Comparison of ENCODE assay signal across 21 mouse cellular contexts in genomic region chr12:99859391-99860100, GRCm38 (mm10). TPM values are rescaled to one million over a fixed set of nuclear protein-coding genes. Genes with fewer than 3 reads are reported as not detected.
DNase-seq lines count a peak whose midpoint lies in the region; ATAC-seq and TF ChIP-seq lines count a peak whose summit lies in the region.
"Had no signal": no experiment of that assay in that cellular context is flagged by ENCODE, and none has a peak within 500 bp of the region (broad histone marks: within the 10 kb centered on the region; RNA-seq: fewer than 3 reads in every experiment).

No protein-coding gene starts in this region.

- no peaks in the 10 kb centered on the region for H3K36me3 ChIP-seq in forebrain, embryonic 14.5 days (ENCODE audit: control insufficient read depth, insufficient read depth, low read length)
- no peaks in the 10 kb centered on the region for H3K36me3 ChIP-seq in forebrain, postnatal 0 days (ENCODE audit: insufficient read depth)
- no peaks in the 10 kb centered on the region for H3K36me3 ChIP-seq in liver, adult 2 months (ENCODE audit: control insufficient read depth, insufficient read depth, low read length)
- no peaks in the 10 kb centered on the region for H3K36me3 ChIP-seq in hindbrain, embryonic 11.5 days (ENCODE audit: control insufficient read depth, insufficient read depth, low read length)
- H3K36me3 ChIP-seq: embryonic facial prominence, embryonic 12.5 days; forebrain, embryonic 12.5 days; heart, embryonic 10.5 days; hindbrain, embryonic 10.5 days; hindbrain, embryonic 15.5 days had no signal

- peak; percentile 51 for DNase-seq in forebrain, embryonic 14.5 days (ENCODE audit: low spot score)
- no peak for DNase-seq in forebrain, postnatal 0 days
- peak; percentile 64 for DNase-seq in liver, adult 2 months (ENCODE audit: extremely low read depth, low read depth, low spot score)
- no peak for DNase-seq in liver
- DNase-seq in retina, postnatal 1 day = peak; percentile 9
- no peak for DNase-seq in retina, embryonic 14.5 days (ENCODE audit: low spot score)
- DNase-seq in yolk sac, embryonic 10.5 days (ENCODE audit: low spot score) = peak; percentile 13
- DNase-seq in hindbrain, embryonic 11.5 days (ENCODE audit: low spot score) = no peak
- DNase-seq: adrenal gland, postnatal 14 days; cerebellum, adult 11 months; cerebellum, adult 8-10 months; cerebellum, postnatal 14 days; embryo, embryonic 11 days; gastrocnemius, adult 2 months; gastrocnemius, postnatal 25 days had no signal

- no peak overlapping the region for H3K27ac ChIP-seq in forebrain, embryonic 14.5 days (ENCODE audit: low read depth, low read length)
- H3K27ac ChIP-seq in forebrain, postnatal 0 days (ENCODE audit: low read depth, low read length) = no peak overlapping the region
- peak overlapping the region; percentile 27; the same call in 1 of the 2 replicates for H3K27ac ChIP-seq in liver, adult 2 months (replicated peaks; ENCODE audit: insufficient read depth, low read depth, low read length)
- H3K27ac ChIP-seq in hindbrain, embryonic 11.5 days (ENCODE audit: low read depth, low read length) = no peak overlapping the region
- H3K27ac ChIP-seq: embryonic facial prominence, embryonic 12.5 days; forebrain, embryonic 12.5 days; gastrocnemius, adult 2 months; heart, embryonic 10.5 days; hindbrain, embryonic 10.5 days; hindbrain, embryonic 15.5 days had no signal

- no peak overlapping the region for H3K4me3 ChIP-seq in forebrain, embryonic 14.5 days (ENCODE audit: low read depth, low read length)
- H3K4me3 ChIP-seq in forebrain, postnatal 0 days (ENCODE audit: low read depth, low read length) = no peak overlapping the region
- no peak overlapping the region for H3K4me3 ChIP-seq in liver, adult 2 months (ENCODE audit: insufficient read depth, low read depth, low read length)
- no peak overlapping the region for H3K4me3 ChIP-seq in hindbrain, embryonic 11.5 days (ENCODE audit: low read depth, low read length)
- H3K4me3 ChIP-seq: embryonic facial prominence, embryonic 12.5 days; forebrain, embryonic 12.5 days; gastrocnemius, adult 2 months; heart, embryonic 10.5 days; hindbrain, embryonic 10.5 days; hindbrain, embryonic 15.5 days had no signal

- no peak overlapping the region for H3K4me2 ChIP-seq in forebrain, embryonic 14.5 days (ENCODE audit: low read length)
- H3K4me2 ChIP-seq in forebrain, postnatal 0 days (ENCODE audit: low read depth) = no peak overlapping the region
- H3K4me2 ChIP-seq in hindbrain, embryonic 11.5 days (replicated peaks; ENCODE audit: low read depth, low read length) = no peak overlapping the region
- H3K4me2 ChIP-seq: embryonic facial prominence, embryonic 12.5 days; forebrain, embryonic 12.5 days; hindbrain, embryonic 15.5 days had no signal

- H3K27me3 ChIP-seq in forebrain, embryonic 14.5 days (replicated peaks; ENCODE audit: control insufficient read depth, insufficient read depth, low read length) = no peaks in the 10 kb centered on the region
- no peaks in the 10 kb centered on the region for H3K27me3 ChIP-seq in forebrain, postnatal 0 days (ENCODE audit: insufficient read depth, low read length)
- no peaks in the 10 kb centered on the region for H3K27me3 ChIP-seq in liver, adult 2 months (ENCODE audit: control insufficient read depth, insufficient read depth, low read length)
- no peaks in the 10 kb centered on the region for H3K27me3 ChIP-seq in hindbrain, embryonic 11.5 days (ENCODE audit: control insufficient read depth, insufficient read depth, low read length)
- H3K27me3 ChIP-seq: embryonic facial prominence, embryonic 12.5 days; forebrain, embryonic 12.5 days; hindbrain, embryonic 15.5 days had no signal

- H3K9me3 ChIP-seq in forebrain, embryonic 14.5 days (replicated peaks; ENCODE audit: control insufficient read depth, low read length) = no peaks in the 10 kb centered on the region
- no peaks in the 10 kb centered on the region for H3K9me3 ChIP-seq in forebrain, postnatal 0 days (ENCODE audit: low read length)
- no peaks in the 10 kb centered on the region for H3K9me3 ChIP-seq in hindbrain, embryonic 11.5 days (ENCODE audit: control insufficient read depth, low read length)
- H3K9me3 ChIP-seq: embryonic facial prominence, embryonic 12.5 days; forebrain, embryonic 12.5 days; heart, embryonic 10.5 days; hindbrain, embryonic 10.5 days; hindbrain, embryonic 15.5 days had no signal

- H3K79me2 ChIP-seq in liver, adult 2 months (ENCODE audit: control insufficient read depth, insufficient read depth, low read length) = no peaks in the 10 kb centered on the region

- ATAC-seq in forebrain, embryonic 14.5 days = no peak
- ATAC-seq in forebrain, postnatal 0 days = no peak
- no peak for ATAC-seq in hindbrain, embryonic 11.5 days (ENCODE audit: low FRiP score)
- ATAC-seq: intestine, postnatal 0 days had no signal

- 79% methylated on average over 3 of the region's 3 CpGs for WGBS in forebrain, embryonic 14.5 days
- whole genome bisulfite sequencing in forebrain, postnatal 0 days = 62% methylated on average over 3 of the region's 3 CpGs
- 62% methylated on average over 3 of the region's 3 CpGs for WGBS in liver, adult 2 months
- 85% methylated on average over 3 of the region's 3 CpGs for WGBS in hindbrain, embryonic 11.5 days

- no peak for TF ChIP-seq CTCF in forebrain, postnatal 0 days (IDR thresholded peaks at IDR 0.05; ENCODE audit: low read depth)
- no peak for TF ChIP-seq CTCF in liver, adult 2 months (IDR thresholded peaks at IDR 0.05; ENCODE audit: low read depth, low read length)

- H3K9ac ChIP-seq in forebrain, embryonic 14.5 days (ENCODE audit: low read length) = no peak overlapping the region
- H3K9ac ChIP-seq in forebrain, postnatal 0 days = no peak overlapping the region
- H3K9ac ChIP-seq in liver, adult 2 months (ENCODE audit: low read depth, low read length) = no peak overlapping the region
- H3K9ac ChIP-seq in hindbrain, embryonic 11.5 days (ENCODE audit: low read depth, low read length) = no peak overlapping the region
- H3K9ac ChIP-seq: embryonic facial prominence, embryonic 12.5 days; forebrain, embryonic 12.5 days; hindbrain, embryonic 15.5 days had no signal

- no peaks in the 10 kb centered on the region for H3K4me1 ChIP-seq in forebrain, embryonic 14.5 days (ENCODE audit: control insufficient read depth, insufficient read depth, low read length)
- H3K4me1 ChIP-seq in forebrain, postnatal 0 days (ENCODE audit: insufficient read depth) = no peaks in the 10 kb centered on the region
- H3K4me1 ChIP-seq in liver, adult 2 months (ENCODE audit: control insufficient read depth, insufficient read depth, low read length) = peaks cover 18% of the 10 kb centered on the region
- no peaks in the 10 kb centered on the region for H3K4me1 ChIP-seq in hindbrain, embryonic 11.5 days (replicated peaks; ENCODE audit: control insufficient read depth, insufficient read depth, low read length)
- H3K4me1 ChIP-seq: embryonic facial prominence, embryonic 12.5 days had no signal

- no peak for TF ChIP-seq POLR2A in liver, adult 2 months (IDR thresholded peaks at IDR 0.05; ENCODE audit: extremely low read depth, insufficient read depth, low read length)

RNA-seq across cellular contexts. Expression of gene Efcab11, which starts 24.7 kb away (rescaled TPM):
- 8.4 and 12.5 TPM in 2 replicates for polyA plus RNA-seq in forebrain, embryonic 14.5 days (2014; fragmentation: Nextera tagmentation; extraction: Ambion mirVana)
- 3.3 and 3.4 TPM in 2 replicates for total RNA-seq in forebrain, postnatal 0 days (2014; rRNA removed)
- 3.3 and 3.7 TPM in 2 replicates for polyA plus RNA-seq in forebrain, postnatal 0 days (2015; fragmentation: Nextera tagmentation; extraction: Ambion mirVana)
- total RNA-seq in liver, adult 2 months (2014; rRNA removed) = 0.28 and 0.34 TPM in 2 replicates
- polyA plus RNA-seq in liver, adult 2 months (2012; rRNA removed) = 0.09 and 0.12 TPM in 2 replicates
- polyA plus RNA-seq in hindbrain, embryonic 11.5 days (2014; fragmentation: Nextera tagmentation; extraction: Ambion mirVana) = 22.9 and 25.6 TPM in 2 replicates
- total RNA-seq: gastrocnemius, adult 2 months; gastrocnemius, postnatal 25 days had no signal

RNA-seq across cellular contexts. Expression of gene Tdp1, which starts 24.8 kb away (rescaled TPM):
- 78.8 and 80.6 TPM in 2 replicates for polyA plus RNA-seq in forebrain, embryonic 14.5 days (2014; fragmentation: Nextera tagmentation; extraction: Ambion mirVana)
- total RNA-seq in forebrain, postnatal 0 days (2014; rRNA removed) = 12.9 and 18.5 TPM in 2 replicates
- 41.9 and 45.3 TPM in 2 replicates for polyA plus RNA-seq in forebrain, postnatal 0 days (2015; fragmentation: Nextera tagmentation; extraction: Ambion mirVana)
- total RNA-seq in liver, adult 2 months (2014; rRNA removed) = 3.0 and 4.6 TPM in 2 replicates
- 3.7 TPM in 2 replicates for polyA plus RNA-seq in liver, adult 2 months (2012; rRNA removed)
- 75.1 and 81.5 TPM in 2 replicates for polyA plus RNA-seq in hindbrain, embryonic 11.5 days (2014; fragmentation: Nextera tagmentation; extraction: Ambion mirVana)

Comparison
In these comparisons a context has a peak if more than half of its experiments do, and no peak if none do; other contexts are left out.
1. DNase-seq: peak in forebrain, embryonic 14.5 days (single experiment), liver, adult 2 months (single experiment), retina, postnatal 1 day (single experiment) and yolk sac, embryonic 10.5 days (single experiment); none in forebrain, postnatal 0 days (single experiment), liver (single experiment), retina, embryonic 14.5 days (single experiment) and hindbrain, embryonic 11.5 days (single experiment).